24 mouse cellular contexts compared by ENCODE assay signal in the genomic region with DNA sequence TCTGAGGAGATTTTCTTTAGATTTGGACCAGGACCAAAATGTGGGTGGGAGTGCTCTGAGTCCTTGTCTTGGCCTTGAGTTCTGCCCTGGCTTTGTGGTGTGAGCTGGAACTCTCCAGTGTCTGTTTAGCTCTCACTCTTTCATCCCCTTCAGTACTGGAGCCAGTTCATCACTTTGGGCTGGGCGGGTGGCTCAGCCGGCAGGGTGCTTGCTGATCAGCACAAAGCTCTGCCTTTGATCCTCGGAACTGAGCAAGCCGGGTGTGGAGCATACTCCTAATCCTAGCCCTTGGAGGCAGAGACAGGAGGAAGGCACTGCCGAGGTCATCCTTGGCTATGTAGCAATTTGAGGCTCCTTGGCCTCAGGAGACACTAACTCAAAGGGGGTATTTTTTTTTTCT. TPM values are rescaled to one million over a fixed set of nuclear protein-coding genes. Genes with fewer than 3 reads are reported as not detected.
"Had no signal": no experiment of that assay in that cellular context is flagged by ENCODE, and none has a peak within 500 bp of the region (broad histone marks: within the 10 kb centered on the region; RNA-seq: fewer than 3 reads in every experiment).

No protein-coding gene starts in this region.

- H3K27me3 ChIP-seq: limb, embryonic 15.5 days; midbrain, embryonic 13.5 days; neural tube, embryonic 12.5 days; neural tube, embryonic 15.5 days had no signal

- H3K4me3 ChIP-seq: layer of hippocampus, adult 2 months; limb, embryonic 15.5 days; midbrain, embryonic 13.5 days; neural tube, embryonic 12.5 days; neural tube, embryonic 15.5 days had no signal

- H3K9me3 ChIP-seq: limb, embryonic 15.5 days; midbrain, embryonic 13.5 days; neural tube, embryonic 12.5 days; neural tube, embryonic 15.5 days had no signal

- ATAC-seq: intestine, embryonic 16.5 days; liver, postnatal 0 days; lung, postnatal 0 days; midbrain, embryonic 13.5 days had no signal

- H3K27ac ChIP-seq: kidney, postnatal 0 days; layer of hippocampus, adult 2 months; limb, embryonic 15.5 days; liver, embryonic 14.5 days; macrophage; midbrain, embryonic 13.5 days; neural tube, embryonic 12.5 days; neural tube, embryonic 15.5 days; stomach, postnatal 0 days had no signal

- H3K4me1 ChIP-seq: midbrain, embryonic 13.5 days; neural tube, embryonic 12.5 days; neural tube, embryonic 15.5 days had no signal

- H3K4me2 ChIP-seq: limb, embryonic 15.5 days; liver, embryonic 11.5 days; lung, embryonic 14.5 days; midbrain, embryonic 13.5 days; neural tube, embryonic 12.5 days; neural tube, embryonic 15.5 days had no signal

- DNase-seq: kidney, adult 18-20 months; kidney, adult 9 months; kidney, postnatal 25 days; layer of hippocampus, adult 9-11 months; liver, postnatal 0 days; lung, embryonic 14.5 days; right cerebral cortex, adult 18-20 months; right cerebral cortex, postnatal 14 days; right cerebral cortex, postnatal 4 days; thymus, adult 18-20 months; thymus, postnatal 36 days had no signal

- H3K9ac ChIP-seq: limb, embryonic 15.5 days; liver, embryonic 14.5 days; liver, postnatal 0 days; lung, embryonic 14.5 days; midbrain, embryonic 13.5 days; neural tube, embryonic 12.5 days; neural tube, embryonic 15.5 days had no signal

RNA-seq across cellular contexts. Expression of a gene that starts 35.3 kb away (rescaled TPM):
- total RNA-seq: megakaryocyte, adult 5-6 weeks had no signal
